Mouse (Mus musculus) liver, embryonic 14.5 days (tissue): ENCODE measurements around the gene Dip2c.

Experiments
- CTCF ChIP-seq: IDR thresholded peaks from 2 replicates; pipeline ENCODE4 v1.5.1; 2016; ENCODE audit warnings: antibody characterized with exemption, low read depth, control low read depth
- EP300 ChIP-seq: IDR thresholded peaks from 2 replicates; pipeline ENCODE4 v1.6.1; 2016; ENCODE audit warnings: antibody characterized with exemption, low read depth

DNA sequence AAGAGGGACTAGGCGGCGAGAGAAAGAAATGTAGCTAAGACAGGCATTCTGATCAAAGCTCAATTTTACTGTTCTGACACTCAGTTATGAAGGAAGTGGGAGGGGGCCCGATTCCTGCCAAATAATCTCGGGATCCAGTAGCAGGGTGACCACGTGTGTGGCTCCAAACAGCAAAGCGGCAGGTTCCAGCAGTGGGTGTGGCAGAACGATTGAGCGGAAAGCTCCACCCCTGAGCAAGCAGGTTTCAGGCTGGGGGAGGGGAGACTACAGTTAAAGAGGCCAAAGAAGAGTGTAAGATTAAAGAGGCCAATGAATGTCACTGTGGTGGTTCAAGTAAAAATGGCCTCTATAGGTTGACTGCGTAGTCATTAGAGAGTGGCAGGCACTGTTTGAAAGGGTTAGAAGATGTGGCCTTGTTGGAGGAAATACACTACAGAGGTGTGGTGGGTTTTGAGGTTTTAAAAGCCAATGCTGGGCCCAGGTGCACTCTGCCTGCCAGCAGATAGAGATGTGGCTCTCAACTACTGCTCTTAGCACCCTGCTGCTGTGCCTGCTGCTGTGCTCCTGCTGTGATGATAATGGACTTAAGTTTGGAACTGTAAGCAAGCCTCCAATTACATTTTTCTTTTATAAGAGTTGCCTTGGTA lies 271.5 kb downstream of the Dip2c start:
- TF ChIP-seq EP300: no peak
- no peak for TF ChIP-seq CTCF
